Comparison of ENCODE assay signal across 25 mouse cellular contexts in genomic region chr7:90306968-90307367, GRCm38 (mm10). TPM values are rescaled to one million over a fixed set of nuclear protein-coding genes. Genes with fewer than 3 reads are reported as not detected.
DNase-seq lines count a peak whose midpoint lies in the region; TF ChIP-seq lines count a peak whose summit lies in the region.
"Had no signal": no experiment of that assay in that cellular context is flagged by ENCODE, and none has a peak within 500 bp of the region (broad histone marks: within the 10 kb centered on the region; RNA-seq: fewer than 3 reads in every experiment).

No protein-coding gene starts in this region.

- peaks cover 85% of the 10 kb centered on the region for H3K79me2 ChIP-seq in myocyte (ENCODE audit: control insufficient read depth, insufficient read depth)

- no peak overlapping the region for H3ac ChIP-seq in myocyte (ENCODE audit: control insufficient read depth, insufficient read length)

- no peak for TF ChIP-seq POLR2A in lung, adult 2 months (IDR thresholded peaks at IDR 0.05; ENCODE audit: borderline replicate concordance, extremely low read depth, low read depth, low read length)
- no peak for TF ChIP-seq POLR2A in myocyte (IDR thresholded peaks at IDR 0.05; ENCODE audit: insufficient read length, low read depth)

- no peaks in the 10 kb centered on the region for H3K36me3 ChIP-seq in myocyte (ENCODE audit: control insufficient read depth, insufficient read depth)
- H3K36me3 ChIP-seq: embryonic facial prominence, embryonic 10.5 days; hindbrain, embryonic 13.5 days; limb, embryonic 13.5 days; liver, embryonic 13.5 days had no signal

- no peak overlapping the region for H3K4me3 ChIP-seq in lung, adult 2 months (replicated peaks; ENCODE audit: extremely low read depth, low read depth, low read length)
- H3K4me3 ChIP-seq in myocyte: no peak overlapping the region
- H3K4me3 ChIP-seq: embryonic facial prominence, embryonic 10.5 days; hindbrain, embryonic 13.5 days; limb, embryonic 13.5 days; liver, embryonic 13.5 days had no signal

- H3K4me2 ChIP-seq in myocyte (ENCODE audit: low read depth): peak overlapping the region; percentile 69
- H3K4me2 ChIP-seq: hindbrain, embryonic 13.5 days; limb, embryonic 13.5 days; liver, embryonic 13.5 days had no signal

- 74% methylated on average over 1 of the region's 1 CpGs for WGBS in lung, adult 2 months

- no peak for TF ChIP-seq CTCF in lung, adult 2 months (IDR thresholded peaks at IDR 0.05; ENCODE audit: insufficient read depth, low read length)

- DNase-seq in lung, adult 18-20 months: peak; percentile 49 to 56
- no peak for DNase-seq in lung, adult 2 months
- peak; percentile 27 for DNase-seq in adipocyte (ENCODE audit: low spot score)
- DNase-seq in kidney, postnatal 25 days: peak; percentile 56 to 70
- no peak for DNase-seq in thymus, postnatal 10 days (ENCODE audit: low spot score in 2 of 2)
- DNase-seq in adrenal gland, postnatal 10 days: no peak
- DNase-seq: cerebellum, adult 8-10 months; gastrocnemius, postnatal 25 days; liver, embryonic 13.5 days had no signal

- H3K27me3 ChIP-seq in myocyte (ENCODE audit: control insufficient read depth, insufficient read depth, insufficient read length): no peaks in the 10 kb centered on the region

- peaks cover 4% of the 10 kb centered on the region for H3K4me1 ChIP-seq in lung, adult 2 months (ENCODE audit: control insufficient read depth, insufficient read depth, low read length)
- H3K4me1 ChIP-seq: limb, embryonic 13.5 days had no signal

TF ChIP-seq in myocyte, 11 proteins besides CTCF, POLR2A, EP300 and RAD21:
- TF ChIP-seq TCF12 (IDR thresholded peaks at IDR 0.05; ENCODE audit: insufficient read depth, poor library complexity, severe bottlenecking) (no peak), USF1 (IDR thresholded peaks at IDR 0.05; ENCODE audit: low read depth) (peak; percentile 71)

RNA-seq across cellular contexts. Expression of gene Sytl2, which starts 4.9 kb away (rescaled TPM):
- 7.6 and 14.0 TPM in 2 replicates for polyA plus RNA-seq in lung, adult 2 months (2012; rRNA removed)
- 21.2 TPM for polyA plus RNA-seq in myocyte (2012; fragmentation: generic; extraction: Trizol)
- 10 to 100 TPM in 1 of 2 experiments, 1 to 10 TPM in 1; 7.3 to 13.7 TPM for total RNA-seq in adrenal gland, postnatal 10 days (2021)

RNA-seq across cellular contexts. Expression of gene Ccdc83, which starts 41.4 kb away (rescaled TPM):
- 0.13 TPM in 1 of 2 replicates, not detected in the other for polyA plus RNA-seq in lung, adult 2 months (2012; rRNA removed)
- polyA plus RNA-seq in myocyte (2012; fragmentation: generic; extraction: Trizol): 0.10 TPM
- not detected for total RNA-seq in adrenal gland, postnatal 10 days (2021)
- total RNA-seq: adrenal gland, postnatal 4 days; gastrocnemius, postnatal 25 days; layer of hippocampus, postnatal 14 days; left cerebral cortex, postnatal 10 days; megakaryocyte-erythroid progenitor cell, adult 5-6 weeks had no signal
- polyA plus RNA-seq: CD4-positive, CD25-positive, alpha-beta regulatory T cell, adult 4 months; embryonic facial prominence, embryonic 10.5 days; forebrain, embryonic 14.5 days; heart, postnatal 0 days; hindbrain, embryonic 13.5 days; large intestine, adult 2 months; limb, embryonic 13.5 days; liver, embryonic 13.5 days; lung, embryonic 16.5 days; midbrain, embryonic 16.5 days; stomach, embryonic 16.5 days; thymus, postnatal 0 days had no signal

Comparison
In these comparisons a context has a peak if more than half of its experiments do, and no peak if none do; other contexts are left out.
1. DNase-seq: peak in lung, adult 18-20 months (2 of 2), adipocyte (single experiment) and kidney, postnatal 25 days (2 of 2); none in lung, adult 2 months (single experiment), thymus, postnatal 10 days (0 of 2) and adrenal gland, postnatal 10 days (single experiment).